Mouse (Mus musculus): ENCODE data around the gene Dnajc4.
"Not testable (repeated sequence)": the region's sequence is repeated elsewhere in the genome, so short reads cannot be mapped to it uniquely, and the experiment has no call there.

Dnajc4 gene

DNA sequence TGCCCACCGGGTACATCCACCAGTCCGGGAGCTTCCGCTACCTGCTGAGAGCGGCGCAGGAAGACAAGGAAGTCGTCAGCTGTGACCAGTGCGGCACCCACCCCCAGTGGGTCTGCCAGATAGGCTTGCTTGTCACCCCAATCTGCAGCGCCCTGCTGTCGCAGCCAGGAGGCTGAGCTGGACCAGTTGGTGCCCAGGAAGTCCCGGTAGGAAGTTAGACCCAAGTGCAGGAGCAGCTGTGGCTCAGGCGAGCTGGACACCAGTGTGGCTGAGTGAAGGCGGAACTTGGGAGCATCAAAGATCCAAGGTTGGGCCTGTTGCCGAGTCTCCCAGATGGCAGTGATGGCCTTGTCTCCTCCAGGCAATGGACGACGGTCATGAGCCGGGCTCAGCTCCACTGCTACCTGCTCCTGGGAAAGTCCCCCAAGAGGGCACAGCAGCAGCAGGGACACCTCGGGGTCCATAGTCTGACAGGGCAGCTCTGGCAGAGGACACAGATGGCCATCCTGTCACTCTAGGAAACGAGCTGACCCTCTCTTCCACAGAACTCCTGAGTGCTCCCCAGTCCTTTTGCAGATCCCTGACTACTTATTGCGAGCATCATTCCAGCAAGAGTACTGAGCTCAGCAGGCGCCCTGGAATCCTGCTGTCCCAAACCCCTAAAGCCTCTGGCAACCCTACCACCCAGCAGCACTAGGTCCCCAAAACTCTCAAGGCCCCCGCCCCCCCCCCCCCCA is 3.1 kb upstream of the Dnajc4 start:
- no peak for DNase-seq (ENCODE audit: low spot score in 2 of 2)

DNA sequence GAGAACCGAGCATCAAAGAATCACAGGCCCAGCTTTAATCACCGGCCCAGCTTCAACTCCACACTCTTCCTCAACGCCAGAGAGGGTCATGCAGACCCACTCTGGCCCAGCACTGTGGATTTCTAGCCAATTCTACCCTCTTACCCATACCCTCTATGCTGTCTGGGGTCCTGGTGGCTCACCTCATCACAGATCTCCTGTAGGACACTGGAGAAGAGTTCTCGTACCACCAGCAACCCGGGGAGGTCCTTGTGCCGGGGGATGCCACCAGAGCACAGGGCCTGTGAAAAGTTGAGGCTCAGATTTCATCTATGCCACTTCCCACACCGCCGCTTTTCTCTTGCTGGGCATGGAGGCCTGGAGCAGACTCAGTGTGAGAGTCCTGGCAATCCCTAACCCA is 2.1 kb upstream of the Dnajc4 start:
- DNase-seq (ENCODE audit: low spot score in 2 of 2) = no peak

DNA sequence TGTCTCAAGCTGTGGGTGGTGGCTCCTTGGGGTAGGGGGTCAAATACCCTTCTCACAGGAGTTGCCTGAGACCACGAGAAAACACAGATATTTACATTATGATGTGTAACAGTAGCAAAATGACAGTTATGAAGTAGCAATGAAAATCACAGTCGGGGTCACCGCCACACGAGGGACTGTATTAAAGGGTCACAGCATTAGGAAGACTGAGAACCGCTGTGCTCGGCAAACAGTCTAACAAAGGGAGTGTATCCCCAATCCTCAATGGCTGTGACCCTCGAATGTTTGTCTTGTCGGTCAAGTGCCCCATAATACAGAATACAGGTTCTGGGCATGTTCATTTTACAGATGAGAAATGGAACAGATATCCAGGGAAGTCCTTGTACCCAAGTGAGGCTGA is 1.6 kb upstream of the Dnajc4 start:
- DNase-seq (ENCODE audit: low spot score in 2 of 2) = no peak

DNA sequence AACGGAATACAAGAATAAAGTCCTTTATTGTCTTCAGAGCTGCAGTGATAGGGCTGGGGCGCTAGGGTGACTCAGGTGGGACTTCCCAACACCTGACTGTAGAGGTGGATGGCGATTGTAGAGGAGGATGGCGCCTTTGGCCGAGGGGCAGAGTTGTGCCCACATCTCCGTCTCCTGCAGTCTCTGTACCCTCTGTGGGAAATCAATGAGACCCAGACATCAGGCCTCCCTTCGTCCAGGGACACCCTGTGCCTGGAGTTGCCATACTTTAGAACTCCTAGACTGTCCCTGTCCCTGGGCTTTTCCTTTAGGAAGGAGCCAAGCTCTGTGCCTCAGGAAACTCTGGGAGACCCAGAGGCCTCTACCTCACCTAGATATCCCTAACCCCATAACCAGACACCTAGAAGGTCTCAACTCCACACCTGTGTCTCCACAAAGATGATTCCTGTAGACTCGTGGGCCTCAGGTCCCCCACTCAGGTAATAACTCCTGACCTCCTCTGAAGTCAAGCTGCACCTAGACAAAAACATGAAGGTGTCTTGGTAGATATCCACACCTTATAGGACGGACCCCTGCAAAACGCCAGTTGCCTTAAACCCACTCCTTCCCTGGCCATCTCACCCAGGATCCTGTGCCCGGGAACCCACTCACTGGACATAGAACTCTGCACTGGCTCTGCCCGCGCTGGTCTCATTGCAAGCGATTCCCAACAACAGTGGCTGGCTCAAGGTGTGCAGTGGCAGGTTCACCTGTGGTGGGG is 819 bp upstream of the Dnajc4 start:
- no peak for DNase-seq (ENCODE audit: low spot score in 2 of 2)

DNA sequence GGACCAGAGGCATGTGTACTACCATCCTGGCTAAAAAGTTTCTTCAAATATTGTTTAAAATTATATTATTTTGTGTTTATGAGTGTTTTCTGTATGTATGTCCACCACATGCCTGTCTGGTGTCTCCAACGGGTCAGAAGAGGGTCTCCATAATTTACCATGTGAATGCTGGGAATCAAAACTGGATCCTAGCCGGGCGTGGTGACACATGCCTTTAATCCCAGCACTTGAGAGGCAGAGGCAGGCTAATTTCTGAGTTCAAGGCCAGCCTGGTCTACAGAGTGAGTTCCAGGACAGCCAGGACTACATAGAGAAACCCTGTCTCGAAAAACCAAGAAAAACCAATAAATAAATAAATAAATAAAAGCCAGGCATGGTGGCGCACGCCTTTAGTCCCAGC is 1.2 kb downstream of the Dnajc4 start:
- DNase-seq (ENCODE audit: low spot score in 2 of 2) = not testable (repeated sequence)

DNA sequence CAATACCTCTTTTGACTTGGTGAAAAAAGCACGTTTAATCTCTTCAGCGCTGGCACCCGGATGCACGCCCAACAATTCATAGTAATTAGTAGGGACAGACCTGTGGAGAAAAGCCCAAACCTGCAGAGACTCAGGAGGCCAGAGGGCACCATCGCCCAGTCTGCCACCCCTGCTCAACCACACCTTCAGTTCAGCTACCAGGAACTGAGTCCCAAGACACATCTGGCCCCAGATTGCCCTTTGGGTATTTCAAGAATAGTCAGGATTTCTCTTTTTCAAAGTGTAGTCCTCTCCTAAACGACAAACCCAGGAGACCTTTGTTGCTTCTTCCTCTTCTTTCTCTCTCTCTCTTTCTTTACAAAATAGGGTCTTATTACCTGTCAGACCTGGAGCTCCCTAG is 1.7 kb downstream of the Dnajc4 start:
- no peak for DNase-seq (ENCODE audit: low spot score in 2 of 2)

DNA sequence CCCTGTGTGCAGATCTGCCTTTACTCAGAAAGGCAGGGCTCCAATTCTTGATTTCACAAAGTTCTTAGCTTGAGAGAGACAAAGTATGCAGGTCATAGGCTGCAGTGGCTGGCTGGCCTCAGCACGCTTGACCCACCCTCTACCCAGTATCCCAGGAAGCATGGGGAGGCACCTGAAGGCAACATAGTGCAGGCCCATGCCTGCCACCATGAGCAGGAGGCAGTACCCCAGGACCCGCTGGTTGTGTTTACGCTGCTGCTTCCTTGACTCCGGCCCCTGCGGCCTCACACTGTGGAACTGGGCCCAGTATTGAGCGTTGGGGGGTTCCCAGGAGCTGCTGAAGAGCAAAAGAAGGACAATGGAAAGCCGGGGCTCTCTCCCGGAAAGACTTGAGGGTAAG is 3.1 kb downstream of the Dnajc4 start:
- DNase-seq (ENCODE audit: low spot score in 2 of 2) = no peak

DNA sequence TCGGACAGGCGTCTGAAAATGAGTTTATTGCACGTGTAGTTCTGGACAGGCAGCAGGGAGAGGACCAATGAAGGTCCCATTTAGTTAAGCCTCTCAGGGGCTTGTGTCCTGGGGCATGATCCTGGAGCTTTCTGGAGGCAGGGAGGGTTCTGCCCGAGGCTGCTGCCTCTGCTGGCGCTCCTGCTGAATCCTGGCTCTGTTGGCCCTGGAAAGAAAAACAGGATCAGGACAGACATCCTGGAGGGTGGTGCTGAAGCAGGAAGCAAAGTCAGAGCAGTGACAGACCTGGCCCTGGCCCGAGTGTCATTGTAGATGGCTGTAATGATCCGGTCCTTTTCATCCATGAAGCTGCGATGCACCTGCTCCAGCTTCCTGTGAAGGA is 4.5 kb downstream of the Dnajc4 start:
- no peak for DNase-seq (ENCODE audit: low spot score in 2 of 2)

DNA sequence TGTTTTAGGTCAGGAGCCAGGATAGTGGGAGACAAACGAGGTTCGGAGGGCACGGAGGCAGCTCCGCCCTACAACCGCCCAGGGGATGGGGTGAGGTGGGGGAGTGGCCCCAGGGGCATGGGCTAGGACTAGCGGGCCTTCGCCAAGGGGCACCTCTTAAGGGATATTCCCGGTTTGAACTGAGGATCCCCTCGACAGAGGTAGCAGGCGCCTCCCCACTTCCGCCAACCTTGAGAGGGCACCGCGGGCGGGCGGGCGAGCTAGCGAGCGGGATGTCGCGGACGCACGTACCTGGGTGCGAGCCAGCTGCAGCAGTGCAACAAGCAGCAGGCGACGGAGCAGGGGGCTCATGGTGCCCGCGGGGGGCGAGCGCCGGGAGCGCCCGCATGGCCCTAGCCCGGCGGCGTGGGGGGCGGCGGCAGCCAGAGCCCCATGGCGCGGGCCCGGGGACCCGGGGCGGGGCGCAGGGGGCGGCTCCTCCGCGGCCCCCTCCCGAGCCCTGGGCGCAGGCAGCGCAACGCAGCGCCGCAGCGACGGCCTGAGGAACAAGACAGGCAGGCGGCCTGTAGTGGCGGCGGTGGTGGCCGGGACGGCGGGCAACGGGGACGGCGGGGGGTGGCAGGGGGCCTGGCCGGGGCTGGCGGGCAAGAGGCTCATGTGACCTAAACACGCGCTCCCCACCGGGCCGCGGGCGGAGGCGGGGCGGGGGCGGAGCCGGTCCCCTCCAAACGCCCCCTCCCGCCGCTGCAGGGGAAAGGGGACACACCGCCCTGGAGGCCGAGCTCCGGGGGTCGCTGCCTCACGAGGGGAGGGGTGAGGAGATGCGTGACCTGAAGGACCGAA is 5.1 kb downstream of the Dnajc4 start, which contains the start of gene Vegfb:
Vegfb (minus strand) TSS at position 591 of the 843 bp plus-strand sequence.
- peak in 1 of 2 experiments; percentile 62 for DNase-seq (ENCODE audit: low spot score in 2 of 2)

DNA sequence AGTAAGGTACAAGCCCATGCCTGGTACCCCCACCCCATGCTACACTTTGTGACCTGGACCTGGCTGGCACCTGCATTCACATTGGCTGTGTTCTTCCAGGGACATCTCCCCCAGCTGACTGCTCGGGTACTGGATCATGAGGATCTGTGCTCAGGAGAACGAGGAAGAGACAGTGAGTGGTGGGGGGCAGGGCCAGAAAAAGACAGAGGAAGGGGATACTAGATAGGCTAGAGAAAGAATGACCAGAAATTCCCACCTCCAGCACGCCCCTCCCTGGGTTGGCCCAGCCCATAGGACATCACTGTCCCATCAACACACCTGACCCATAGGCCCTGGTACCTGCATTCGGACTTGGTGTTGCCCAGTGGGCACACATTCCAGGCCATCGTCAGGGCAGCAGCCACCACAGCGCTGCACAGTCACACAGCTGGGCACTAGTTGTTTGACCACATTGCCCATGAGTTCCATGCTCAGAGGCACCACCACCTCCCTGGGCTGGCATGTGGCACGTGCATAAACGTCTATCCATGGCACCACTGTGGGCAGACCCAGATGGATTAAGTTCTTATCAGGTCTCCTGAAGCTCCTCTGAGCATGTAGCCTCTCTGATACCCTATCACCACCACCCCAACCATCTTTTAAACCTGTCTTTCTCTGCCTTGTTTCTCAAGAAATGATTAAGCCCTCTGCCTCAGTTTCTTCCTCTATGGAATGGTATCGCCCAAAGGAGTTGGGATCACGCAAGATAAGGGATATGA is 6.2 kb downstream of the Dnajc4 start:
- no peak for DNase-seq (ENCODE audit: low spot score in 2 of 2)

DNA sequence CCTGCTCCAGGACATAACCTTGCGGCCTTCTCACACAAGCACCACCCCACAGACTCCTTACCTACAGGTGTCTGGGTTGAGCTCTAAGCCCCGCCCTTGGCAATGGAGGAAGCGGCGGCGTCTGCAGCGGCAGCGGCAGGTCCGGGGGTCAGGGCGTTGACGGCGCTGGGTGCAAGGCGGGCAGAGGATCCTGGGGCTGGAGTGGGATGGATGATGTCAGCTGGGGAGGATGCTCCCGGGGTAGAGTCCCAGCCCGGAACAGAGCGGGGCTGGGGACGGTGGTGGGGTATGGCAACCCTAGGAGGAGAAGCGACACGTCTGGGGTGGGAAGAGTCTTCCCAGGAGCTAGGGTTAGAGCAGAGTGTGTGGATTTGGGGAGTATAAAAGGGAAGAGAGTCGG is 7.1 kb downstream of the Dnajc4 start:
- DNase-seq (ENCODE audit: low spot score in 2 of 2) = no peak

DNA sequence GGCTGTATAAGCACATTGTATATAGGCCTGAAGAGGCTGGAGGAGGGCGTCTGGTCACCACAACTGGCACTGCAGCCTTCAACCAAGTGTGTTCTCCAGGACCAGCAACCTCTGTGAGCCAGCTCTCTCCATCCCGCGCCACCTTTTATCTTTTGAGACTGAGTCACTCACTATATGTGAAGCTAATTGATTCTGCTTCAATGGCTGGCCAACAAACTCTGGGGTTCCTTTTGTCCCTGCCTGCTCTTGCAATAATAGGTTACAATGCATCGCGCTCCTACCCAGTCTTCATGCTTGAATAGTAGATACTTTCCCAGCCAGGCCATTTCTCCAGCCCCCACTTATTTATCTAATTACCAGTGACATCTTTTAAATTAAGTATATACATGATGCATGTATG is 8.8 kb downstream of the Dnajc4 start:
- no peak for DNase-seq (ENCODE audit: low spot score in 2 of 2)

DNA sequence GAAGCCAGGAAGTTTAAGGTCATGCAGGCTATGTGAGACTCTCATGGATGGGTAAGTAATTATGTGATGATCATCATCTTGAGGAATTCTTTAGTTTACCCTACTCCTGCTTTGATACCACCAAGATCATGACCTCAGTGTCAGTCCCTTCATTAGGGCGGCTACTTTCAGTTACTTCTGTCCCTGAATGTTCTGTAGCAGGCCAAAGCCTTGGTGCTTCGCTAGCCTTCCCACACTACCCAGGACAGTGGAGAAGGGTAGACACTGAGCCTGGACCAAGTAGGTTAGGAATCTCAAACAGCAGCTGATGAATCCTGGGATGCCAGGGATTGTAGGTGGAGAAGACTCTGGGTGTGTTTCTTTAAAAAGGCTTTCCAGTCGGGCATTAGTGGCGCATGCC is 10.9 kb downstream of the Dnajc4 start:
- DNase-seq (ENCODE audit: low spot score in 2 of 2) = no peak

DNA sequence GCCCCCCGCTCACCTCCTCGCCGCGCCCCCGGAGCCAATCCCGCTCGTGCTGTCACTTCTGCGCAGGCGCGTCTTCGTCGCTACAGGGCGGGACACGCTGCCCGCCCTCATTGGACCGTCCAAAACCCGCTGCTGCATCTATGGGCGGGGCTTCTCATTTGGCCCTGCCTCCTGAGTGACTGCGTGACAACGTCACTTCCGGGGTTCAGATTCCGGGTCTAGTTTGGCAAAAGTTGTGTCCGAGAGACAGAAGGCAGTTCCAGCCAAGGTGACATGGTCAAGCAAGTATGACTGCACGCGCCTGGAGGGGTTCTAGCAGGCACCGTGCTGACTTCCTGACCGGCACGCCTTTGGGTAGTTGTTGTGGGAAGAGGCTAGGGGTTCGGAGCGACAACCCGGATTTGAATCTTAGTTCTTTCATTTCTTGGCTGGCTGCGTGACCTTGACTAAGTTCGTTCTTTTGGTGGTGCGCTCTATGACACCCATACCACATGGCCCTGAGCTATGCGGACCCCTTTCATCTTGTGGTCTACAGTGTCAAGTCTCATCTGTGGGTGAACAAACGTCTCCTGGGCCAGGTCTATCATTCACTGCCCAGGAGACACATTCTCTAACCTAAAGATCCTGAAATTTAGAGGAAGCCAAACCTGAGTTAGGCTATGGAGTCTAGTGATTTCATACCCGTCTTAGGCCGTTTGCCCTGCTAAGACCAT is 11.8 kb downstream of the Dnajc4 start, which contains the start of gene Fkbp2:
Fkbp2 (minus strand) TSS at position 121 of the 713 bp plus-strand sequence.
- peak; percentile 99 for DNase-seq (ENCODE audit: low spot score in 2 of 2)

DNA sequence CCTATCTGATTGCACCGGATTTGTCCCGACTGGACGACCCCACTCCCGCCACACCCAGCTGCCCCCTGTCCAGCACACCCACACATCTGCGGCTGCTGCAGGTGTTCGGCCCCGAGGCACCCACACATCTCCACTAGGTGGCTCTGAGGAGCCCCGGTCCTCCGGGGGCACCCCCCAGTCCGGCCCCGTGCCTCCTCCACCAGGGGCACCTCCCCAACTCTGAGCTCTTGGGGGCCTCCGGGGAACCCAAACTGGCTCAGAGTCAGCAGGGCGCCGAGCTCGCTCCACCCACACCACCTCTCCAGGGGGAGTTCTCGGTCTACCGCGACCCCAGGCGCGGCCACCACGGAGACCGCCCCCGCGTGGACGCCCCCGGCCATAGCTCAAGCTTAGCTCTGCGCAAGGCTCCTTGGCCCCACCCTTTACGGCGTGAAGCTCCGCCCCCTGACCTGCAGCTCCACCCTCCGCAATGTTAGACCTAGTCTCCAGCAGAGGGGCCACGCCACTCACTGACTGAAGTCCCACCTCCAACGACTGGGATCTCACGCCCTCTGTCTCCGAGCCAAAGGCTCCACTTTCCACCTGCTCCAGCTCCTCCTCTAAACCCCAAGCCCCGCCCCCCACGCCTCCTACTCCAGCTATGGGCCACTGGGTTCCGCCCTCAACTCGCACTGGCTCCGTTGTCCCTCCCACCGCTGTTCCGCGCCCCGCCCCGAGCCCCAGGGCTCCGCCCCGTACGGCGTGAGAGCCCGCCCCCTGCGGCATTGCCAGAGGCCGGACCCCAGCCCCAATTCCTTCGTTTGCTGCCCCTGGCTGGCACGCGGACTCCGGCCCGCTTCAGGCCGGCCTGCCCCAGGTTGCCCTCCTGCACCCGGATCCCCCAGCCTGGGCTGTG is 12.6 kb downstream of the Dnajc4 start:
- DNase-seq (ENCODE audit: low spot score in 2 of 2) = peak; percentile 98 to 100

DNA sequence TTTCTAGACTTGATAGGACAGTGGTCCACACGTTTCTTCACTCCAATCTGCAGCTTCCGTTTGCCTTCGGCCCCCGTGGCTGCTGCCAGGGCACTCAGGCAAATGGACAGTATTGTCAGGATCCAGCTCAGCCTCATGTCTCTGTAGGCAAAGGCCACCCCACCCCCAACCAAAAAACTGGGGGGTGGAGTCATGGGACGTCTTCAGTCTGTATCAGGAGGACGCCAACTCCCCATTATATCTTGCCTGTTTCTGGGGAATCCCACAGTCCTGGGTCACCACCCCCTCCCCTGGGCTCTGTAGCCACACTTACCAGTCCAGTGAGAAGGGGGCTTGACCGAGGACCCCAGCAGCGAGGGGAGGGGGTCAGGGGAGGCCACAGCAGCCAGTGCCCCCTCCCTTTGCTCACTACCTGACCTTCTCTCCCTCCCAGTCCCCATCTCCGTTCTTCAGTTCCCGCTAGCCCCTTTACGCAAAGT is 13.3 kb downstream of the Dnajc4 start:
- DNase-seq (ENCODE audit: low spot score in 2 of 2) = no peak

DNA sequence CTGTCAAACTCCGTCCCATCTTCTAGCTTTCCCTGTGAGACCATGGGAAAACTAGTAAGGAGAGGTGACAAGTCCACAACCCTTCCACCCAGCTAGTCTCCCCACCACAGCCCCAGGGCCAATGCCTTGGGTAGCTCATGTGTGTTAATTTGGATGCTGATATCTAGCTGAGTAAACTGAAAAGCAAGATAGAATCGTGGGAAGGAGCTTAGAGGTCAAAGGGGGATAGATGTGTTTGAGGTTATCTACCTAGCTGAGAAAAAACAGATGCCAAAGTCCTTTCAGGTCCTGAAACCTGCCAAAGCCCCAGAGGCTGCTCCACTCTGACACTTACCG is 13.8 kb downstream of the Dnajc4 start:
- DNase-seq (ENCODE audit: low spot score in 2 of 2) = no peak

DNA sequence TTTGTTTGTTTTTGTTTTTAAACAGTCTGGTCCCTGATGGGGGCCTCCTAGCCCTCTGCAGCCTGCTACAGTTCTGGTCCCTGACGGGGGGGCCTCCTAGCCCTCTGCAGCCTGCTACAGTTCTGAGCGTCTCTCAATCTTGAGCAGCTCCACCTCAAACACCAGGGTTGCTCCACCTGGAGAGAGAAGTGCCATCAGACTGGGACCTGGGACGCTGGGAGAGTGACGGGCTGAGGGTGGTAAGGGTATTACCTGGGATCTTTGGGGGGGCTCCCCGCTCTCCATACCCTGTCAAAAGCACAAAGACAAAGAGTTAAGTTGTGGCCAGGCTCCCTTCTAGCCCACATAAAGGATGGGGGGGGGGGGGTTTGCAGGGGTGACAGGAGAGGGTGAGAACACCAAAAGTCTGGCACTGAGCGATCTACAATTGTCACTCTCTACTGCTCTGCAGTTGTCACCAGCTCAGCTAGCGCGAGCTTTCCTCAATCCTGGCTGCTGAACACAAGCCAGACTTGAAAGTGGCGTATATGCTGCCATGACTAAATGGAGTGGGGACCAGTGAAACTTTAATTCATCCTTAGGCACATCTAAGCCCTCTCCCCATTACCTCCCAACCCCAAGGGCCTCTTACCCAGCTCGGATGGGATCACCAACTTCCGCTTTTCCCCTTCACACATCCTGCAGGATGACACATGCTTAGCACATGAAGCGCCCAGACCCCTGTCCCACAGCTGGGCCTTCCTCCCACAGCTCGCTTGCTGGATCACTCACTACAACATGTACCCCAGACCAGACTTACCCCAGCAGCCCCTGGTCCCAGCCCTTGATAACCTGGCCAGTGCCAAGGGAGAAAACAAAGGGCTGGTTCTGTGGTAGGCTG is 14.4 kb downstream of the Dnajc4 start:
- DNase-seq (ENCODE audit: low spot score in 2 of 2) = no peak

All from frontal cortex, postnatal 36 days (tissue).